Mouse (Mus musculus) E14TG2a.4 (cell line): ENCODE results near the gene Rnd1.

Experiments used
- CTCF ChIP-seq: conservative IDR thresholded peaks from 2 replicates; pipeline ENCODE4 v1.5.1; 2014; ENCODE audit warnings: low read length
- NANOG ChIP-seq: IDR thresholded peaks from 2 replicates; pipeline ENCODE4 v1.6.1; 2014; ENCODE audit warnings: borderline replicate concordance, low read length, mixed read lengths
- POU5F1 ChIP-seq: IDR thresholded peaks from 2 replicates; pipeline ENCODE4 v1.6.1; 2014; ENCODE audit warnings: low read length, borderline replicate concordance

DNA sequence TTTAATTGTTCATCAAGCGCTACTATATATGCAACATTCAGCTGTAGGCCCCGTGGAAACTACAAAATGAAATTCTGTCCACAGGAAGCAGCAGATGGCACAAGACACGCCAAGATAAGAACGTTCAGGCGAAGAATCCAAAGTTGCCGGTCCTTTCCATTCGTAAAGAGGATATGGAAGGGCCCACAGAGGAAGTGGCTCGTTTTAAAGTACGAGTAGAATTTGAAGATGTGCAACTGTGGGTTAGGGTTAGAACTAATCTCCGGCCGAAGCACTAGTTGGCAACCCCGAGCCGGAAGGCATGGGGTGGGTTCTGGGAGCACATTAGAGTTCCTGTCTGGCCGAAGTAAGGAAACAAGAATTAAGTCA is 15.1 kb downstream of the Rnd1 start:
- TF ChIP-seq CTCF, result no peak
- no peak for TF ChIP-seq POU5F1
- no peak for TF ChIP-seq NANOG
